Mouse (Mus musculus) bone marrow macrophage, adult 2 months (primary cell): ENCODE measurements around the gene Foxn3.

Source experiments
- CTCF ChIP-seq: IDR thresholded peaks from 2 replicates; pipeline ENCODE4 v1.5.1; 2012; ENCODE audit warnings: low read depth, mild to moderate bottlenecking, low read length, moderate library complexity
- POLR2A ChIP-seq: IDR thresholded peaks from 2 replicates; pipeline ENCODE4 v1.6.1; 2012; ENCODE audit warnings: mild to moderate bottlenecking, low read depth, low read length, borderline replicate concordance

DNA sequence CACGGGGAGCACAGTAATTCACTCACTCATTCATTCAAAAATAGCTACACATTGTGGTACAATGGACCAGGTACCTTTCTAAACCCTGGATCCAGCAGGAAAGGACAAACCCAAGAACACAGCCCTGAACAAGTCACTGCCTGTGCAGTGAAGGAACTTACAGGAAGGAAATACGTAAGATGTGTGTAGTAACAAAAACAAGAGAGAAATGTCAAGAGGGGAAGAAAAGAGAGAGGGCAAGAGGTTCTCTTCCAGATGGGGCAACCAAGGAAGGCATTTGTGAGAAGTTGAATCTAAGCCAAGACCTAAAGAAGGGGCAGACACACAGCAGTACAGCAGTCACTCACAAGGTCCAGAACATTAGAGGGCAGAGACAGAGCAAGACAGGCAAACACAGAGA is 243.5 kb downstream of the Foxn3 start:
- TF ChIP-seq CTCF: no peak
- TF ChIP-seq POLR2A: no peak
